Mouse (Mus musculus) midbrain, postnatal 0 days (tissue): ENCODE data around the gene Nars2. TPM values are rescaled to one million over a fixed set of nuclear protein-coding genes. Genes with fewer than 3 reads are reported as not detected.

Source experiments
- ATAC-seq: fragments of 200-750 bp; cut with Nextera tagmentation; 2 replicates; pipeline ENCODE4 v1.8.0; 2017; ENCODE audit warnings: moderate number of reproducible peaks, mild to moderate bottlenecking, moderate TSS enrichment, moderate library complexity; ENCODE audit not compliant: low FRiP score
- DNase-seq: peaks from one replicate; pipeline ENCODE4 v3.0.0-alpha.2; 2015; ENCODE audit warnings: low spot score
- H3K27ac ChIP-seq: fragments of 300-500 bp; sonication (generic); 2 replicates; pipeline ENCODE4 v1.5.1; 2014; ENCODE audit warnings: low read depth, mild to moderate bottlenecking, low read length, mixed read lengths
- H3K27me3 ChIP-seq: fragments of 300-500 bp; sonication (generic); 2 replicates; pipeline ENCODE4 v1.6.1; 2014; ENCODE audit warnings: low read length, control low read depth, mixed read lengths; ENCODE audit not compliant: insufficient read depth
- H3K36me3 ChIP-seq: fragments of 300-500 bp; sonication (generic); 2 replicates; pipeline ENCODE4 v1.6.1; 2014; ENCODE audit warnings: low read length, control low read depth, mixed read lengths; ENCODE audit not compliant: insufficient read depth
- H3K4me1 ChIP-seq: fragments of 300-500 bp; sonication (generic); 2 replicates; pipeline ENCODE4 v1.6.1; 2014; ENCODE audit warnings: mild to moderate bottlenecking, control low read depth, antibody characterized with exemption, low read length, mixed read lengths; ENCODE audit not compliant: insufficient read depth
- H3K4me2 ChIP-seq: fragments of 300-500 bp; sonication (generic); 2 replicates; pipeline ENCODE4 v1.6.1; 2014; ENCODE audit warnings: low read depth, mild to moderate bottlenecking, low read length, mixed read lengths; ENCODE audit not compliant: poor library complexity, severe bottlenecking
- H3K4me3 ChIP-seq: fragments of 300-500 bp; sonication (generic); 2 replicates; pipeline ENCODE4 v1.5.1; 2014; ENCODE audit warnings: low read depth, mild to moderate bottlenecking, low read length, moderate library complexity
- H3K9ac ChIP-seq: fragments of 300-500 bp; sonication (generic); replicated peaks from 2 replicates; pipeline ENCODE4 v1.6.1; 2014; ENCODE audit warnings: mild to moderate bottlenecking, low read length, moderate library complexity, mixed read lengths; ENCODE audit not compliant: poor library complexity, severe bottlenecking
- H3K9me3 ChIP-seq: fragments of 300-500 bp; sonication (generic); 2 replicates; pipeline ENCODE4 v1.6.1; 2016; ENCODE audit warnings: low read length, control low read depth
- CTCF ChIP-seq: IDR thresholded peaks from 2 replicates; pipeline ENCODE4 v1.5.1; 2016; ENCODE audit warnings: antibody characterized with exemption, mild to moderate bottlenecking
- WGBS: fragments of 180-500 bp; shearing (Covaris S2); extraction: QIAGEN DNeasy Blood & Tissue Kit; methylation state at CpG from one replicate; pipeline ENCODE4 v1.1.7; 2014; 5-methylcytosine and 5-hydroxymethylcytosine counted together
- polyA plus RNA-seq: library from polyadenylated mRNA; unstranded; fragments of >200 nt; fragmentation: Nextera tagmentation; extraction: Ambion mirVana; gene quantifications from 2 replicates; pipeline ENCODE4 v1.2.1, GENCODE M21; 2015
- total RNA-seq: library from RNA; depleted of rRNA; stranded (reverse); fragments of >200 nt; gene quantifications from 2 replicates; pipeline ENCODE4 v1.2.3, GENCODE M21; 2014

Gene Nars2
- total and polyA plus RNA-seq, 2 experiments from 2014 or later: 5.4 to 13.2 TPM

DNA sequence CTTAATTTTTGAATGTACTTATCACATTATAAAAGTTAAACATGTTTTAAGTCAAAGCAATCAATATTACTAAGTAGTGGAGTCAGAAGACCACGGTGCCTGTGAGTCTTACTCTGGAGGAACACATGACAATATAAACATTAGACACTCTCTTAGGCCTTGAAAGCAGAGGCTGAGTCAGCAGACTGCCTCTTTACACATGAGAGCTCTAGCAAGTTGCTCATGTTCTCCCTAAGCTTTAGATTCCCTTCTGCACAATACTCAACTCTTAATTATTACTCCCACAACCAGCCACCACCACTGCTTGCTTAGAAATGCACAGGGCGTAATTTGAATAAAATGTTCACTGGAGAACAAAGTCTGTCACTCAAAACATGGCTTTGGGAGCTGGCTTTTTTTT lies 81.1 kb downstream of the Nars2 start:
- 80% methylated on average over 2 of the region's 2 CpGs for WGBS
- Histone ChIP-seq H3K27me3 (no peaks in the 10 kb centered on the region), H3K9me3 (no peaks in the 10 kb centered on the region), H3K36me3 (no peaks in the 10 kb centered on the region), H3K27ac (no peak overlapping the region), H3K4me2 (no peak overlapping the region), H3K4me1 (no peaks in the 10 kb centered on the region), H3K9ac (no peak overlapping the region), H3K4me3 (no peak overlapping the region)
- DNase-seq (no peak), ATAC-seq (no peak)
- TF ChIP-seq CTCF: no peak

- H3K9ac ChIP-seq: no peak overlapping the region
- no peaks in the 10 kb centered on the region for H3K27me3 ChIP-seq
- H3K9me3 ChIP-seq: no peaks in the 10 kb centered on the region
- no peaks in the 10 kb centered on the region for H3K4me1 ChIP-seq
- ATAC-seq: no peak
- no peak overlapping the region for H3K4me2 ChIP-seq
- TF ChIP-seq CTCF: no peak
- H3K36me3 ChIP-seq: no peaks in the 10 kb centered on the region
- H3K27ac ChIP-seq: no peak overlapping the region
- WGBS: 76% methylated on average over 4 of the region's 4 CpGs
- H3K4me3 ChIP-seq: no peak overlapping the region
- DNase-seq: no peak
These were observed 88.3 kb downstream of the Nars2 start for GRCm38 (mm10) chr7:97039641-97040040.

DNA sequence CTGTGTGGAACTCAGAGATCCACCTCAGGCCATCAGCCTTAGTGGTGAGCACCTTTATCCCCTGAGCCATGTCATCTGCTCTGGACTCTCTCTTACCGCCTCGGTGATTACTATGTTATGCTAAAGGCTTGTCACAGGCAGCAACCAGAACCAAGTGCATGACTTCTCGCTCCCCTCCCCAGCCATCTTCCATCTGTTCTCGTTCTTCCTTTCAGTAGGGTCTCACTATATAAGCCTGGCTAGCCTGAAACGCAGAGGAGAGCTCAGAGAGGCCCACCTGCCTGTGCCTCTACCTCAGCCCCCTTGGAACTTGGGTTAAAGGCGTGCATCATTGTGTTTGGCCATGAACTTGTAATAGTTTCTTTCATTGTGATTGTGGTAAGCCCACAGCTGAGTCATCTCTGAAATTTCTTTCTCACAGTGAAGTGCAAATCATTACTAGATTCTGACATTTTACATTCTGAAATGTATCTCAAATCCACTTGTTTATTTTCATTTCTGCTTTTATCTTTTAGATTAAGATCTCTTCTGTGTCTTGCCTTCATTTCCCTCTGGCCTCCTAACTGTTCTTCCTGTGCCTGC lies 90.7 kb downstream of the Nars2 start:
- Histone ChIP-seq H3K27ac (no peak overlapping the region), H3K4me1 (no peaks in the 10 kb centered on the region), H3K4me3 (no peak overlapping the region), H3K9ac (no peak overlapping the region), H3K4me2 (no peak overlapping the region), H3K9me3 (no peaks in the 10 kb centered on the region), H3K27me3 (no peaks in the 10 kb centered on the region), H3K36me3 (no peaks in the 10 kb centered on the region)
- no peak for TF ChIP-seq CTCF
- ATAC-seq (no peak), DNase-seq (no peak)
- 85% methylated on average over 6 of the region's 6 CpGs for WGBS

DNA sequence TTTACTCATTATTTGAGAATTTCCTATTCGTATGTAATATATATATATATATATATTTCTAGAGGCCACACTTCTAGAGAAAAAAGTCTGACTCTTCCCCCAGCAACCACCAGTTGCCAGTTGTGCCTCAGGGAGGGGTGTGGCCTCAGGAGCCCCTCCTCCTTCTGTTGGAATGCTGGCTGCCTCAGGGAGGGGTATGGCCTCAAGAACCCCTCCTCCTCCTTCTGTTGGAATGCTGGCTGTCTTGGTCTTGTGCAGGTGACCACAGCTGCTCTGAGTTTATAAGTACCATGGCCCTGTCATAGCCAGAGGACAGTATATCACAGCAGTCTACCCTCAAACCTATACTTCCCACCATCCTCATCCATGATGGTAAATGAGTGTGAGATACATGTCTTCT lies 91.7 kb downstream of the Nars2 start:
- Histone ChIP-seq H3K4me2 (no peak overlapping the region), H3K9me3 (no peaks in the 10 kb centered on the region), H3K27me3 (no peaks in the 10 kb centered on the region), H3K27ac (no peak overlapping the region), H3K9ac (no peak overlapping the region), H3K36me3 (no peaks in the 10 kb centered on the region), H3K4me3 (no peak overlapping the region), H3K4me1 (no peaks in the 10 kb centered on the region)
- ATAC-seq: no peak
- WGBS: 97% methylated on average over 1 of the region's 1 CpGs
- TF ChIP-seq CTCF: no peak
- no peak for DNase-seq

DNA sequence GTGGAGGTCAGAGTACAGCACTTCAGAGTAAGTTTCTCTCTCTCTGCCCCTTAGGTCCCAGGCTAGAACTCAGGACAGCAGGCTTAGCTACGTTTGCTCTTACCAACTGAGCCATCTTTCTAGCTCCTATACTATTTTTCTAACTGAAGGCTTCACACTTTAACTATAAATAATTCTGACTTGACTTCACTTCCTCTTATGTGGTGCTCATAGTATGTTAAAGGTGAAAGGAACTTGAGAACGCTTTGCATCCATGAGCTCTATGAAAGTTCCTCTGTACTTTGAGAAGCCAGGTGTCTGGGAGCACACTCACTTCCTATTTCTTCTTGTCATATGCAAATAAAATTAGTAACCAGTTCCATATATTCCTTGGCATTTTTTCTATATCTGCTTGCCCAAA lies 109.7 kb downstream of the Nars2 start:
- Histone ChIP-seq H3K4me1 (no peaks in the 10 kb centered on the region), H3K27me3 (no peaks in the 10 kb centered on the region), H3K36me3 (no peaks in the 10 kb centered on the region; the same call in 1 of the 2 replicates), H3K9ac (no peak overlapping the region), H3K27ac (no peak overlapping the region), H3K9me3 (no peaks in the 10 kb centered on the region), H3K4me2 (no peak overlapping the region), H3K4me3 (no peak overlapping the region)
- no peak for ATAC-seq
- 93% methylated on average over 2 of the region's 2 CpGs for WGBS
- no peak for TF ChIP-seq CTCF
- no peak for DNase-seq

DNA sequence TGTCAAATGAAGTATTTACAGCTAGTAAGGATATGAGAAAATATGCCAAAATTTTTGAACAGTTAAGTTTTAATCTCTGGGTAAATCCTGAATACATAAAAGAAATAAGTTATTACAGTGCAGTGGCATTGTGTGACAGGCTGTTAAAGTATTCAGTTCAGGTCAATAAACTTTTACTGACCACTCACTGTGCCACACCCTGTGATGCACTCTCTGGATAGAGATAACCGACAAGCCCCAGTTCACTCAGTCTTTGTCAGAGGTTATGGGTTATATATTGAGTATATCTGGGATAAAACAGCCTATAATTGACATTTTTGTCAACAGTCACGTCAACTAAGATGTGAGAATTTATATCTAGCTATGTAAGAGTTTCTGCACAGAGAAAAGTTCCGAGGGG lies 120.2 kb downstream of the Nars2 start:
- Histone ChIP-seq H3K4me1 (no peaks in the 10 kb centered on the region), H3K27me3 (no peaks in the 10 kb centered on the region), H3K36me3 (0 out of 2 replicates have a peak, but pooled peaks cover 2% of the 10 kb centered on the region), H3K9me3 (no peaks in the 10 kb centered on the region), H3K4me3 (no peak overlapping the region), H3K27ac (no peak overlapping the region), H3K4me2 (no peak overlapping the region), H3K9ac (no peak overlapping the region)
- DNase-seq (no peak), ATAC-seq (no peak)
- 87% methylated on average over 3 of the region's 3 CpGs for WGBS
- no peak for TF ChIP-seq CTCF
